Mouse (Mus musculus) lung, postnatal 36 days (tissue): ENCODE measurements at regions not wholly inside any gene's neighbourhood (a gene's known extent, or its start where the extent isn't known, plus 50 kb on each side); places are given as distances from the start of the nearest gene placed in this dataset.

Experiments used
- DNase-seq: peaks from one replicate; pipeline ENCODE4 v3.0.0; 2022; ENCODE audit warnings: mixed read lengths

DNA sequence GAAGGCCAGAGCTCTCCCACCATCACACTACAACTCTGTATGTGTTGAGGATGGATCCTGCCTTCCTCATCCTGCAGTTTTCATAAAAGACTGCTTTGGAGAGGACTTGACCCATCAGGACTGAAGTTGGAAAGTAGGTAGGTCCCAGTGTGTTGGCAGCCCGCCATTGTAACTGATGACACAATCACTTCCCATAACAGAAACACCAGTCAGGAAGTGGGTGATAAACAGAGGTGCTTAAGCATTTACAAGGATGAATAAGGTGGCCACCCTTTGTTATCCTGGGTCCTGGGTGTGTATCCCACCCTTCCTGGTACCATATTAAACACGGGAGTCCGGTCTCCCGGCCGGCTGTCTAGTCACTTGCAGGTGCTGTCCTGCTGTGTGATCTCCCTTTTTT, 118.3 kb downstream of the Snx10 start:
- DNase-seq, result peak; percentile 91

DNA sequence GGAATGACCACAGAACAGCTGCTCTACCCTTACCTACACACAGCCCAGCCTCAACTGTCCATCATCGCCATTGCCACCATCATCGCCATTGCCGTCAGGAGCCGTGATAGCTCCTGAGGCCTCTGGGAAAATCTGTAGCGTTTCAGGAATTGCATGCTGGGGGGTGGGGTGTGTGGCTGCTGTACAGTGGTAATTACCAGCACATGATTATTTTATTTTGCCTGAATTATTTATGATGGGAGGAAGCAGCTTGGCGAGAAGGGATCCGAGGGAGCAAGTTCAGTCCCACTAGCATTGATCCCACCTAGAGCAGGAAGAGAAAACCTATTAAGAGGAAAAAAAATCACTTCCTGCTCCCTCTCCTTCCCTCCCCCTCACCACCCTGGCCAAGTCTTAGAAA, 125.1 kb downstream of the Snx10 start:
- DNase-seq, result no peak

GRCm38 (mm10) chr6:51653753-51654152, 130.1 kb downstream of the Snx10 start:
- no peak for DNase-seq

DNA sequence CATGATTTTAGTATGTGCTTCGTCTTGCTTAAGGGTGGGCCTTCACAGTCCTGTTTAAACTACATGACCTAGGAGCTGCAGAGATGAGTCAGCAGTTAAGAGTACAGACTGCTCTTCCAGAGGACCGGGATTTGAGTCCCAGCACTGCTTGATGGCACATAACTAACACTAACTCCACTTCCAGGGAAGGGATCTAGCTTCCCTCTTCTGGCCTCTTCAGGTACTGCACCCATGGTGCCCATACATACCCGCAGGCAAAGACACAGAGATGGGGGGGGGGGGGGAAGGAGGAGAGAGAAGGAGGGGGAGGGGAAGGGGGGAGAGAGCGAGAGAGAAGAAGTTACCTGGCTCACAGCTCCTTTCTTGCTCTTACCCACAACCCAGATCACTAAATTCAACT, 131.3 kb downstream of the Snx10 start:
- no peak for DNase-seq

DNA sequence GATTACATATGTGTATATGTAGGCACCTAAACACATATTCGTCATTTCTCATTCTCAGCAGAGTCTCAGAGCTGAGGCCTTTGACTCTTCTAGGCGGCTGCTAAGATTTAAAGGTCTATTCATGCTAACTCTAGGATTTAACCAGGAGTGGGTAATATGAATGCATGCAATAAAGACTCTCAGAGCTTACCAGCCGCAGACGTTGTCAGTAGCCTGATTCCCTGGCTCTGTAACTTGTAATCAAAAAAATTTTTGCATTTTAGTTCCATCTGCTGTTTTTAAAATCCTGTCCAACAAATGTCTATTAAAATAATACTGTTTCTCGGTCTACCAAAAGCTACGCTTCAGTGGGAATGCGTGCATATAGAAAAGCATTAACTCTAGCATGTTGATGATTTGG, 132.4 kb downstream of the Snx10 start:
- no peak for DNase-seq

- DNase-seq, result no peak
These were observed 133.4 kb downstream of the Snx10 start for GRCm38 (mm10) chr6:51656883-51657640.

DNA sequence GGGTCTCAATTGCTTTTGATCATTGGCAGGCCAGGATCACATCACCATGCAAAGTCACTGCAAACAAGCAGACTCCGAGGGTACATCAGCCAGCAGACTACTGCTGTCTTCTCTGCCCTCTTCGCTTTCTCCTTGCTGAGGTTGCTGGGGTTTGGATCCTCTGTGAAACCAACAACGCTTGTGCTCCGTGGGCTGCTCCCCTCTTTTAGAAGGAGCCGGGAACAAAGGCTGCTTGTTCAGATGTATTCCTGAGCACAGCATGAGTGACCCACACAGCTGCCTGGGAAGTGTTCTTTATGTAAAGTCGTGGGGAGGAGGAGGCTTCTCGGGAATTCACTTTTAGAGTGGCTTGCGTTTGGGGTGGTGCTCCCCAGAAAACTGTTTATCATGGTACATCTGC, 134.7 kb downstream of the Snx10 start:
- DNase-seq, result no peak

GRCm38 (mm10) chr6:51663178-51663577, 139.5 kb downstream of the Snx10 start:
- DNase-seq, result no peak

- no peak for DNase-seq
These were observed 140.3 kb downstream of the Snx10 start for GRCm38 (mm10) chr6:51664049-51664448.

- DNase-seq, result no peak
These were observed 143.3 kb downstream of the Snx10 start for GRCm38 (mm10) chr6:51667022-51667421.

DNA sequence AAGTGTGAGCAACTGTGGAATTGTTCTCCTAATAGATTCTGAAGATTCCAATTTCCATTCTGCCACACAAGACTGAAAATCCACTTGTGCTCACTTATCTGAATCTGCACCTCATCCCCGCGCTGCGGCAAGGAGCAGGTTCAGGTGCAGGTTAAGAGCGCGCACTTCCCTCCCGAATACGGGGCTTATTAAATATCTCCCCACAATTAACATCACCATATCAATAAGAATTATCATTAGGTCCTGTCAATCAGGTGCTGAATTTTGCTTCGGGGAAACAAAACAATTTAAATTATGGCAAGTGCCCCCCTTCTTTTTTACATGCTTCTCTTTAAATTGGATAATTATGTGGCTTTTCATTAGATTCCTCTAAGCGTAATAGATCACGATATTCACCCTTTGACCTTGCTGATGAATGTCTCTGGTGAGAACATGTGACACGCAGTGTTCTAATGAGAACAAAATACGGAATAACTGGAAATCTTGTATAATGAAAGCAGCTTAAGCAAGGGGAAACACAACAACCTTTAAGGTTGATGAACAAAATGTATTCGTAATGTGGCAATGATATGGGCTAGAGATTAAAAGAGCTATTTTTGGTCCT, 151.7 kb downstream of the Snx10 start:
- DNase-seq, result no peak

GRCm38 (mm10) chr6:51677162-51677996, 153.7 kb downstream of the Snx10 start:
- DNase-seq, result no peak

DNA sequence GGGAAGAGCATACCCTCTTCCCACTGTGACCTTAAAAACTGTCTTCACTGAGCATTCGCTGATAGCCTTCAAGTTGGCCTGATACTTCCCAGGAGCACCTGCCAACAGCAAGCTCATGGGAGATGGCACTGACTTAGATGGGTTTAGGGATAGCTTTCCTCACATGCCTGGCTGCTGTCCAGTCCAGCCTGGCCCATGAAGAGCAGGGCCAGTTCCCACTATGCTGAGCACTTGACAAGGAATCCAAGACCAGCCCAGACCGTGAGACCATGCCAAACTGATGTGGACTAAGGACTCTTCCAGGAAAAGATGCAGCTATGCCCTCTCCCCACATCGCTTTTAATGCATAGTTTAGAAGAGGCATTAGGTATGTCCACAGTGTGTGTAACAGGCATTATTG, 155.0 kb downstream of the Snx10 start:
- no peak for DNase-seq

DNA sequence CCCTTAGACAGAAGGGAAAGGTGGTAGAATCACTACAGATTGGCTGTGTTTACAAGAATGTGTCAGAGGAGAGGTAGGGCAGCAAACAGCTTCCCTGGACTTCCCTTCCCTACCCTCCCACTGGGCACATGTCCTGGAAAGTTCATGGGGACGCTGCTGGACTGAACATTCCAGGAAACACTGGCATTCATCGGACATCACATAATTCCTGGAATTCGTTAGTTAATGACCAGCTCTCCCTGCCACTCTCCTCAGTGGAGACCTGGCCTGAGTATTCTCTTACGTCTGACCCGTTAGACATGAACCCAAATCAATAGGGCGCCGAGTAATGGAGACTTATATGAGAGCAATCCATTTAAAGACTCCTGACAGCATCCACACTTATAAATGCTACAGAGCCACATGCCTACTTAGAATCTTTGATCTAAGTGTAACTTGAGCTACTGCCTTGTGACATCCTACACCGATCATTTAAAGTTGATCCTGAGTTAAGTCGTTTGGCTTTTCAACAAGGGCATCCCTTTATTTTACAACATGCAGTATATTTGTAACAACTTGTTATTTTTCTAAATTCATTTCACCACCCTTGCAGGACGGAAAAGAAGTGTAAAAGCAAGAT, 156.6 kb downstream of the Snx10 start:
- peak; percentile 44 for DNase-seq

- DNase-seq, result no peak
These were observed 159.4 kb downstream of the Snx10 start for GRCm38 (mm10) chr6:51683131-51683530.

DNA sequence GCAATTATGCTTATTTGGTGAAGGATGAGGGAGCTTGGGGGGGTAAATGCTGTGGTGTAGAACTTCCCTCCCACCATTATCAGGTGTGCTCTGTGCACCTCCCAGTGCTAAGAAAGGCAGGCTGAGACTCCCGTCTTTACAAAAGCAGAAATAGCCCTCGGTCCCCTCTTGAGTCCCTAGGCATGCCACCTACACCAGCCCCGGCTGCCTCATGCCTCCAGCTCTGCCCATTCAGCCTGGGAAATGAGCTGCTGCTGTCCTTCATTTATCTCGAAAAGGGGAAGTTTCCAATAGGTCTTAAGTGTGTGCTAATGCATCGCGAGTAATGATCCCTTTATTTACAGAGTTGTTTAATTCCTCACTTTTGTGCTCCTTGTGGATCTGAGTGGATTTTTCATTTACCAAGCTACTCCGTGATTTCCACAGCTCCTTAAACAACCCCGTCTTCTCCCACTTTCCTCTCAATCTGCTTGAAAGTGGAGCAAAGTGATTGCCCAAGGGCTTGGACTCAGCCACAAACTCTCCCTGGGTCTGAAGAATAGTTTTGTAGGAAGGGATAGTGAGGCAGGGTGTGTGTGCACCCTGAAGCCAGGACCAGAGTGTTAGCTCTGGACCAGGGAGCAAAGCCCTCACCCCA, 162.1 kb downstream of the Snx10 start:
- DNase-seq, result peak; percentile 34

DNA sequence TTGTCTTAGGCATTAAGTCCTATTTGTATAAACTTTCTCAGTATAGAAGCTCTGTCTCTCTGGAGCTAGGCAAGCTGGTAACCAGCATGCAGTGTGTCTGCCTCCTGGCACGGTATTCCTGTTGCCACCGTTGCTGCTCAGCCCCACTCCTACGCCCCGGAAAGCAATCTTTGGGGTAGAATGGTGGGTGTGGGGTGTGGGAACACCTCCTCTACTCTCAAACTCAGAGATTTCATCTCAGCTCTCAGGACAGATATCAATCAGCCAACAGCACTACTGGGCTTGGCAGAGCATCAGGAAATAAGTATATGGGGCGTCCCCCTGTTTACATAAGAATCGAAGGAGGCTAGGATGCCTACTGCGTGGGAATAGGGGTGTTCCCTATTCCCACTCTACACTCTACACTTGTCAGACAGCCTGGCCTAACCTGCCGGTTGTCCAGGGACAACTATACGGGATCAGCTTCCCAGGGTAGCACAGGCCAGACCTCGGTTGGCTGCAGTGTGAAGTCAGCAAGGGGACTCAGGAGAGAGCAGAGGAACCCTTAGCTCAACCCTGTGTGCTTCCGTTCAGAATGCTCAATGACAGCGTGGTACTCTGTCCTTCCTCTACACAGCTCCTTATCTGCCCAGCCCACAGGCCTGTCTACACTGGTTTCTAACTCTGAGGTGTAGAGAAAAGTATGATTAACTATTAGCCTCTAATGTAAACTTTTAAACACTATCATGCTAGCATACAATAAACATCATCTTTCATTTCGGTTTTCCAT, 167.3 kb downstream of the Snx10 start:
- DNase-seq, result peak; percentile 52

- no peak for DNase-seq
These were observed 170.3 kb downstream of the Snx10 start for GRCm38 (mm10) chr6:51693984-51694383.

- no peak for DNase-seq
These were observed 172.7 kb downstream of the Snx10 start for GRCm38 (mm10) chr6:51696396-51696795.

- no peak for DNase-seq
These were observed 174.1 kb downstream of the Snx10 start for GRCm38 (mm10) chr6:51697754-51698153.

- no peak for DNase-seq
These were observed 174.5 kb downstream of the Snx10 start for GRCm38 (mm10) chr6:51698244-51698643.
